Mouse (Mus musculus) kidney, postnatal 4 days (tissue): ENCODE data around the gene Ptprd.
"Not testable (repeated sequence)": the region's sequence is repeated elsewhere in the genome, so short reads cannot be mapped to it uniquely, and the experiment has no call there.

Experiments
- DNase-seq, 2 experiments: peaks; one replicate each; pipeline ENCODE4 v3.0.0; 2021; ENCODE audit warnings: mixed read lengths in 2 of 2

Ptprd gene

DNA sequence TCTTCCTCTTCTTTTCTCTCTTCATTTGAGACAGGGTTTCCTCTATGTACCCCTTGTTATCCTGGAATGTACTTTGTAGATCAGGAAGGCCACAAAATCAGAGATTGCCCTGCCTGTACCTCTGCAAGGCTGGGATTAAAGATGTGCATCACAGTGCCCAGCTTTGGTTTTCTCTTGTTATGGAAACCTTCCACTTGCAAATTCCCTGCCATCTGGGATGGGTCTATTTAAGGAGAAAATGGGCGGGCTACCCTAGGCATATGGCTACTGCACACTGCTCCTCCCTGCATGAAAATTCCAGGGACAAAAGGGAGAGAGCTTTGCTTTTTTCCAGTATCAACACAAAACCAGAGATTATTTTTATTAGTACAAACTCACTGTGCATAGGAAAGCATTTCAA, 2036.7 kb downstream of the Ptprd start:
- no peak for DNase-seq

DNA sequence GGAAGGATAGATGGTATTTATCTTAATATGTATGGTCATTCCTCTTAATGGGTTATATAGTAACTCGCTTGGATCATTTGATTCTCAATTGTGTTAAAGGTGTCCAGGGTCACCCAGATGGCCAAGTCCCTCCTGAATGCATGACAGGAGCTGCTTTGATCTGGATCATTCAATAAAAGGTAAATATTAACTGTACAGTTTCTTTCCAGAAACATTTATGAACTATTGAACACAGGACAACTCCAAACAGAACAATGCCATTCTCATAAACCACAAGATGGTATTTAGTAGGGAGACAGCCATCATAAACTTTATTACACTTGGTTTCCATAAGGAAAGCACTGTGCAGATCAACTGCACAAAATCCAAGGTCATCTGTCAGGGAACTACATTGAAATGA, 2056.0 kb downstream of the Ptprd start:
- no peak for DNase-seq

DNA sequence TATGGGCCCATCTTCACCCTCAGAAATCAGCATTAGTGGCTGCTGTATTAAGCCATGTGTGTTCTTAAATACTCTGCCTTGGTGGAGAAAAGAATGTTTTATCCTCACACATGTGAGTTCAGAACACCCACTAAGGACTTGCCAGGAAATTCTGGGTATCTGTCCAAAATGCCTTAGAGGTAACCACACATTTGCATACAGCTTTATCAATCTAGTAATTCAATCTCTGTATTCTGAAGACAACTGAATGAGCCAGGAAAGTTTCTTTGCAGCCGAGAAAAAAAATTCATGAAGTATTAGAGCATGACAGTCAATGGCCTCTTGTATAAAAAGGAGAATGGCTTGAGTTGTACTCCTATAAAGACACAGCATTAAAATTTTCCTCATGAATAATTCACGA, 2057.6 kb downstream of the Ptprd start:
- DNase-seq = no peak

DNA sequence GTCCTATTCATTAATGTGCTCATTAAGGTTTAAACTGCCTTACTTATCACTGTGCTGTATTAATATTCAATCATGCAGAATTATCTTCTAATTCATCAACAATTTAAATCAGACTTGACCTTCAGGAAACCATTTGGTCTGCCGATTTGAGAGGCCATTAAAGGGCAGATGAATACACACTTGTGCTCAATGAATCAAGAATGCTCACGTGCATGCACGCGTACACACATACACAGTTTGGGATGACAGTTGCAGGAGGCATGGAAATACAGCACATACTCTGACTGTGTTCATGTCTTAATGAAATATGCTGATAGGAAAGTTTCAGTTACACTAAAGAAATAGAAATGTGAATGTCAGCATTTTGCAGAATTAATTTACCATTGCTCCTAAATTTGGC, 2066.8 kb downstream of the Ptprd start:
- DNase-seq = no peak

DNA sequence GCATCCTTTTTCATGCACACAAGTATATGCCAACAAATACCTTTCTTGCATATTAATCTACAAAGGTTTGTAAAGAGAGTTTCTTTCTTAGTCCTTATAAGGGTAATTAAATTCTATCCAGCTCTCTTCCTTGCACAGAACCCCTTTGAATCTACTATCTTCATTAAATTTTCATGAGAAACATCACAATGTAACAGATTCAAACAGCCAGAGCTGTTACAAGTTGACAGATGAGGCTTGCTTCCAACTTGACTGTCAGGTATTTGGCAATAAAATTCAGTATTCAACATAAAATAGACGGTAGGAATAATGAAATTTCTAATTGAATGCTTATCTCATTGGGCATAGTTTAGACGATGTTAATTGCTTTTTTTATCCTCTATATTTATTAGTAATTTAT, 2067.4 kb downstream of the Ptprd start:
- DNase-seq = no peak

DNA sequence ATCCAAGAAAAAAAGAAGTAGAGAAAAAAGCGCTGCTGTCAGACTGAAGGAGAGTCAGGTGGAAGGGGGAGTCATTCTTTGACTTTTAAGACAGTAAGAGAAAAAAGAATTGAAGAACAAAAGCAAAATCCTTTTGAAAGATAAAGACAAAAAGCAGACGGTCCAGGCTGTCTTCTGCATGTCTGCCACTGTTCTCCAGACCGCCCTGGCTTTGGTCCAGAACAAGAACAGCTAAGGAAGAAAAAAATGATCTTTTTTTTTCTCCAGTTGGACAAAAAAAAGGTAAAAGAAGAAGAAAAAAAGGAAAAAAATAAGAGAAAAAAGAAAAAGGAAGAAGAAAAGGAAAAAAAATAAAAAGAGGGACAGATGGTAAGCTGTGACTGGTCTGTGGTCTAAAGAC, 2073.9 kb downstream of the Ptprd start:
- no peak for DNase-seq

DNA sequence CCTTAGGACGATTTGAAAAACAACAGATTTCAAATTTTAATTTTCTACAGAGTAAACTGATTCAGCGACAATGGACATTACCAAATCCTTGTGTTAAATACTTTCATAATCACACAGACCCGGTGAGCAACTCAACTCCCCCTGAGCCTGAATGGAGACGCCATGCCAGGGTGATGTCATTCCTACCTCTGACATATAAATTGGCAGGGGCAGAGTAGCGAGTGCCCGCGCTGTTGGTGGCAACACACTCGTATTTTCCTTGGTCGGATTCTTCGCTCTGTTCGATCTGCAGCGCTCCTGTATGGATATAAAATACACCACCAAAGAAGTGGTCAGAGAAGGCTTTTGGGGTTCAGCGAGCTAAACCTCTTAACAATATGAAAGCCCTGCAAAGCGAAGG, 2075.1 kb downstream of the Ptprd start:
- no peak for DNase-seq

DNA sequence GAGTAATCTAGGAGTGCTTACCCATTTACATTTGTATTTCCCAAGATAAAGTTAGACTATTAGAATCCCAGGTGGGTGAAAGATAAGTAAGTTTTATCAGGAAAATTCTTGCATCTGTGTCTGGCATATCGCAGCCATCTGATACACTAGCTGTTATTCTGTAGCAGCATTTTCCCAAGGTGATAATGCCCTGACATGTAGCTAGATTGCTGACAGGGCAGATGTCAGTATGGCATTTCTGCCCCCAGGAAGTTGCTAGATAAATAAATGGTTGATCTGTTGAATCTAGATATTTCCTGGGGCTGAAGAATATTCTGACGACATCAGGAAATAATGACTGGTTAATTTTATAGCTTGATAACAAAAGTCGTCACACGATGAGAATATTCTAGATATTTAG, 2119.9 kb downstream of the Ptprd start:
- no peak for DNase-seq

DNA sequence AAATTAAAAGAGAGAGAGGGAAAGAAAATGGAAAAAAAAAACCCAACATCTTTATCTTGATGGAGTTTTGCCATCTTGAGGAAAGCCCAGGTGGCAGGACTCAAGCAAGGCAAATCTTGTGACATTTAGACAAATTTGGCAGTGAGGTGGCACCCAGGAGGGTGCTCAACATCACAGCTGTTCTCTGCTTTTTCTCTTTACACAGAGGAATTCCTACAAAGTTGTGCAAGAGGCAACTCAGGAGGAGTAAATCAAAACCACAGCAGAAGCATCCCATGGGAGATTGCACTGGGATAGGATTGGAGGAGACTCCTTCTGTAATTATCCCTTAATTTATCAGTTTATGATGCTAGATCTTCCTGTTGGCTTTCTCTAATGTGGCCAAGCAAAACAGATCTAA, 2121.9 kb downstream of the Ptprd start:
- peak in 1 of 2 experiments; percentile 4 for DNase-seq

DNA sequence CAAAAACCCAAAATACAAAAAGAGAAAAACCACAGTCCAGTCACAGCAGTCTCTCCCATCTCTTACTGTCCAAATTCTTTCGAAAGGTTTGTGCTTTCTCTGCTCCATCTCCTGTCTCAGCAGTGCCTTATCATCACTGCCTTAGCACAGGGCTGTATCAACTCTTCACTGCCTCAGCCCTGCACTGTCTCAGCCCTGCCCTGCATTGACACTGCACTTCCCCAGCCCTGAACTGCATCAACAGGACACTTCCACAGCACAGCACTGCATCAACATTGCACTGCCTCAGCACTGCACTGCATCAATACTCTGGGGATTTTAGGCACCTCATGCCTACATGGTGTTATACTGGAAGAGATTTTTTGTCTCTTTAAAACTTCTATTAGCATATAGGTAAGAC, 2135.7 kb downstream of the Ptprd start:
- DNase-seq = no peak

DNA sequence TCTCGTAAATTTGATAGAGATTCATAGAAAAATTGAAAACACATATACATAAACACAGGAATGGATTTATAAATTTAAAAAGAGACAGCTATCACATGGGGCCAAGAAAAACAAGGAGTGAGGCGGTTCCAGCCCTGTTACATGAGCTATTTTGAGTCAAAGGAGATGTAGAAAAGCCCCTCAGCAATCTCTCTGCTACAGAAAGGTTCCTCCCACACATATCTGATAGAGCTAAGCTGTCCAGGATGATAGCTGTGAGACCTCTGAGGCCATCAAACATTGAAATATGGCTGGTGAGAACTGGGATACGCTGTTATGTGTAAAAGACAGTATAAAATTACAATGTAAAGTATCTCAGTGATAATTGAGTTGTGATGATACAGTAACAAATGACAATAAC, 2138.5 kb downstream of the Ptprd start:
- peak in 1 of 2 experiments; percentile 2 for DNase-seq

DNA sequence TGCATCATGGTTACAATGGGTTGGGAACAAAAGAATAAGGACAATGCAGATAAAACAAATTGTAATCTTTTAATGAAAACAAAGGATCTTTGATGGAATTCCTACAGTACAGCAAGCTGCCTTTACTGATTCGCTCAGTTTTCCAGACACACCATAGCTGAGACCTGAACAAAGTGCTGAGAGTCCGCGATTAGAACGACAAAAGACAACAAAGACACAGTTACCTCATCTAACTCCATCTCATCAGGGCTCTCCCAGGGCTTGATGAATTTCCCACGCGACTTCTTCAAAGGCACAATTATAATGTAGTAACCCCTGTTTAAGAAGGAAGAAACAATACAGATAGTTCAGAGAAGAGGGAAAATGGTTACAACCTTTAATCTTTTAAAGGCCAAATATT, 2140.0 kb downstream of the Ptprd start:
- no peak for DNase-seq

DNA sequence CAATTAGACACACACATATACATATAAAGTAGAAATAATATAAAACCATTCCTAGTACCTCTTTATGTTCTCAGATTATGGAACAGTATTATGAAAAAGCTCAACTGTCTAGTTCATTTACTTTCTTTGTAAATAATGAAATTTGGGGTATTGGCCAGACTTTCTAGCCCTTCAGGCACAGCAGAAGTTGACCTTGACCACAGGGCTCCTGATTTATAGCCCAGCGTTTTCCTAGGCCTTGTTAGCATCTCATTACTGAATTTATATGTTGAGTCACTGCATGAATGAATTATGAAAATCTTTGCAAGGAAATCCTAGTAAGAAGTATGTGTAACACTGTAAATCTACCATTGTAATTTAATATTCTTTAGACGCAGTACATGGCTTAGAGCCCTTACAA, 2154.9 kb downstream of the Ptprd start:
- DNase-seq = peak in 1 of 2 experiments; percentile 9

DNA sequence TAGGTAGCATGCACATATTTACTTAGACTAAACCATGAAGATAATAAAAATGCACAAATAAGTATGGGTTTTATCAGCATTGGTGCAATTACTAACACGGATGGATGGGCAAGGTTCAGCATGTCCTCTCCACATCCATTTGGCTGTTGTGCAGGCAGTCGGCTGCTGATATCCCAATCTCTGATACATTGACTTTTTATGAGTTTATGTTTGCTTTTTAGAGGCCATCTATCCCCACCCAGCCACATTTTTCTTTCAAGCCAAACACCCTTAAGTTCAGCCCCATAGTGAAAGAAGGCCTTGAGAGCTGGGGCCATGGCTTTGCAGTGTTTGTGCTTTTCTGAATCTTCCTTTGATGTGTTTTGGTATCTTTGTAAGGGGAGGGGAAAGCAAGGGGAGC, 2166.1 kb downstream of the Ptprd start:
- no peak for DNase-seq

DNA sequence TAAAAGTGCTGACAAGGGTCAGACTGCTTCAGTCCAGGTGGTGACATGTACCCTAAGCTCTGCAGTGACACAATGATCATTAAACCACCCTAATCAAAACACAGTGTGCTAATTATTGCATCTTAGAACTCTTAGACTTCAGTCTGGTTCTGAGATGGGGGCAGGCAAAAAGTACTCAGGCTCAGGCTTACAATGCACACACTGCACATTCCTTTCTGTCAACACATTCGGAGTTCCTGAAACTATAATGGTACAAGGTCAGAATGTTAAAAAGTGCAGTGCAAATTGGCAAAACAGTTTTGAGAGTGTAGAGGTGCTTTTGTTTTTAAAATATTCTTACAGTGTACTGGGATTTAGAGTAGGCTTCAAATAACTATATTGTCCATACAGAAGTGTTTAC, 2167.0 kb downstream of the Ptprd start:
- no peak for DNase-seq

DNA sequence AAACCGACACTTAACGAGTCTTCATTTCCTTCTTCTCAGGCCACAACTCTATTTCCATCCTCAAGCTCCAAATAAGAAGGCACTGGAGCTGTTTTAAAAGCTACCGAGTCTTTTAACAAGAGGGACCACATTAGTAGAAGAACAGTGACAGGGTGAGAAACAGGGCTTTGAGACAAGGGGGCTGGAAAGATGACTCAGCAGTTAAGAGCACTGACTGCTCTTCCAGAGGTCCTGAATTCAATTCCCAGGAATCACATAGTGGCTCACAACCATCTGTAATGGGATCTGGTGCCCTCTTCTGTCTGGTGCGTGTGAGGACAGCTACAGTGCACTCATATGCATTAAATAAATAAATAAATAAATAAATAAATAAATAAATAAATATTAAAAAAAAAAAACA, 2174.6 kb downstream of the Ptprd start:
- DNase-seq = not testable (repeated sequence)

DNA sequence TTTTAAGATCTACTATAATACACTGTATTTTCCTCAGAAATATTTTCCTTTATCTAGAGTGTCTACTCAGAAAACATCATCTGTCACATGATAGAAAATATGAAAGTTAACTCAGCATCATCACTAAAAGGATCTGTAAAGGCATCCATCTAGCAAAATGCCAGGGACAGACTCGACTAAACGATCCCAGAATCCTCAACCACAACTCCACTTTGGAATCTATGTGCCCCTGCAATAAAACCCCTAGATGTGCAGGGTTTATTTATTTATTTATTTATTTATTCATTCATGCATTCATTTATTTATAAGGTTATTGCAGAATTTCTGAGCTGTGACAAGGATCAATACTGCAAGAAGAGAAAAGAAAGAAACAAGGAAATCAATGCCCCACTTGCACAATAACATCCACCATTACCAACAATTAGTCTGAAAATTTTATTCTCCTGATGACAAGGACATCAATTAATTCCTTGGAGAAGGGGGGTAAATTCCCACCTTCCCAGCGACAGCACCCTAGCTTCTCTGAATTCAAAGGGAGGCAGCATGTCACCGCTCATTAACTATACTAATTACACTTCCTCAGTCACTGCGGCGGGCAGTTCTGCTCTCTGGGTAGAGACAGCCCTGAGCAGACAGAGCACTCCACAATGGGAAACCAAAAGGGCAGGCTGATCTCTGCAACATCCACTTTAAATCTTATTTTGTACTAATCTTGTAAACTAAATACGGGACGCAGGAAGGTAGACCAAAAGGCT, 2186.0 kb downstream of the Ptprd start:
- peak; percentile 10 to 22 for DNase-seq

DNA sequence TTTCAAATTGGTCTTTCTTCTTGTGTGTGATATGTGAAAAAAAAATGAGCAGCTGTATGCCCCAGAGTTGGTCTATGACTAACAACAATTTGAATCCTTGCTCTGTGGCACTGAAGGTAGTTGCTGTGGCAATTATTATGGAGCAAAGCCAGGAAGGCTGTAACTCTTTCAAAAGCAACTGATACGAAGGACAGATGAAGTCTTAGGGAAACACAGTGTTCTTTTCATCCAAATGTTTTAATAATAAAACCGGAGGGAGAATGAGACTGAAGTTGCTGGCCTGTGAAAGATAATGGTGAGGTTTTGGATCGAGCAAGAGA, 2187.3 kb downstream of the Ptprd start:
- DNase-seq = no peak

DNA sequence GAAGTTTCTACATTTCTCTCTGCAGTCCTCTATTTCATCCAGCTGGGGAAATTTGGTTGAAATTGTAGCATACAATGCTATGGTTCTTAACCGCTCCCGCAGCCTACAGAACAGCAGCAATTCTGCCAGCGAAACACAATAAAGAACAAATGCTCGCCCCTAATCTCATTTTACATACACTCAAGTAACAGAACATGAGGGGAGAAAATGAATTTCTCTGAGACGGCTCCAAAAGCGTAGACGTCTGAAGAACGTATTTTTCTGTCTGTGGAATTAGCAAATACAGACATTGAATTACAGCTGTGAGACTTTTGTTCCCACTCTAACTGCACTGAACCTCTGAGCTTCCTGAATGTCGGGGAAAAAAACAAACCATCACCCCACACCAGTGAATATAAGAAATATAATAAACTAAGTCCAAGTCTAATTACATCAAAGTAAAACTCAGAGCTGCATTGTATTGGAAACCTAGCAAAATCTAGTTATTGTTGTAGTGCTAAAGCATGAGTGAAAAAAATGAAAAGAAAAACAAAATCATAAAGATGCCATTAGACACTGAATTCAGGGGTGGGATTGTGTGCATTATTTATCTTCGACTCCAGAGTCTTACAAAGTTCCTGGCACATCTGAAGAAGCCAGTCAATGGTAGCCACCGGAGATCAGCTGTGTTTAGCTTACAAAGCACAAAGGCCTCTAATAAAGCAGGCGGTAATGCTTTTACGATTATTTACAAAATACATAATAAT, 2187.8 kb downstream of the Ptprd start:
- DNase-seq = no peak

DNA sequence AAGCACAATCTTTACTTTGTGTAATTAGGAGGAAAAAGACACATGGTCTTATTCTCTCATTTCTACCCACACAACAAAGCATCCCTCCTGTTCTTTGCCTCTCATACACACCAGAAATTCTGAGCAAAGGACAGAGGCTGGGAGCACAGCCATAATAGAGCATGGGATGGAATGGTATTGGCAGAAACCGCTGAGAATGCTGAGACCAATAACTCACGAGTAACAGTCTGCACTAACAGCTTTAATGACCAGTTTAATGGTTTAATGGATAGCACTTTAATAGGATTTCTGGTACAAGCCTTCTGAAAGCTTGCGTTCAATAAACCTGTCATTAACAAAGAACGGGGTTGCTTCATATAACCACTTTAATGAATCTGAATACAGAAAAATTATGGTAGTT, 2190.1 kb downstream of the Ptprd start:
- DNase-seq = no peak

DNA sequence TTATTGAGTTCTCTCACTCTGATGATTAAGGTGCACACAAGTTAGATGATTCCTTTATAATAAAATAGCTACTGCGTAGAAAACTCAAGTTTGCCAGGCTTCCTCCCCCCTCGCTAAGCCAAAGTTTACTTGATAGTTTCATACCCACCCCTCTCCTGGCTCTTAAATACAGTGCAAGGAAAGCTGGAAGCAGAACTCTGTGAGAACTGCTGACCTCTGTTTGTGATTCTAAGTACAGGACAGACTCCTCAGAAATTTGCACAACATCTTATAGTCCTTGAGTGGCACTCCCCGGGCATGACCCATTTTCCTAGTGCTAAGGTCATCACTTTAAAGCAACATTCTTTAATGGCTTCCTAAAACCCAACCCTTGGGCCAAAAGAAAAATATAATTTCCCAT, 2196.7 kb downstream of the Ptprd start:
- no peak for DNase-seq

DNA sequence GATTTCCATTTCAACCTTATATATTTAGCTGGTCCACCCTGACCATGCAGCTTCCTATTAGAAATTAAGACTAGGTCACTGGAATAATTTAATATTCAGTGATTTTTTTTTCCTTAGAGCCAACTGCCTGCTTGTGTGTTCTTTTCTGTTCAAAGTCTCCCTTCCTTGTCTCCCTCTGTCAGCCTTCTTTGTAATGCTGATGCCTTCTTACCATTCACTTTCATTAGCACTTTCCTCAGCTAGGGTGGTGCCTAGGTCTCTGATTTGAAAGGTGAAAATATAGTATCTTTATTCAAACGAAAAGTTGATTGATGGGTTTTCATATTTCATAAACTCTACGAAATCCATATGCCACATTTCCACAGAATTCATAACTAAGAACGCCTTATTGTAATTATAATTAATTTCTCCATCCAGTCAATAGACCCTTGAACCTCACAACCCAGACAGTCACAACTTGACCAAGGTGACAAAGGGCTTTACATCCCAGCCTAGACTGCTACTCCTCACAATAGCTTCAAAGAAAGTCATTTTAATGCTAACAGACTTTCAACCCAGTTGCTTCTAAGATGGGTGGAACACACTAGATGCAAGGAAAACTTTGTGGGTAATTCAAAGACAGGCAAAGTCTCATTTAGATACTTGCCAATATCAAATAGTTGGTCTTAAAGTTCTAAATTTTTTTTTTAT, 2197.5 kb downstream of the Ptprd start:
- DNase-seq = no peak

DNA sequence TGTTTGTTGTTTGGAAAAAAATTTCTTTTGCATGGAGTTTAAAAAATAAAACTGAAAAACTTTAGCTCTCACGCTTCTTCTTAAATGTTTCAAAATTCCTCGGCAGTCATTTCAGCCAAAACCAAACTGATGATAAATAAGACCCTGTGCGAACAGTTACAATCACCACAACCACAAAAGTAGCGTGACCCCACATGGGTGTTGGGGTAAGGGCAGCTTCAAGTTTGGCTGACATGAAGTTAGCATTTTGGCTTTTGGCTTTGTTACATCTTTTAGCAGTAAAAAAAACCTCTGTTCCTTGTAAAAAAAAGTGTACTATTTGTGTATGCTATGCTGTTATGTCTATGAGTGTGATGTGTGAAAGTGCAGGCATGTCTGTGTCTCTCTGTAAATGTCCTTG, 2203.2 kb downstream of the Ptprd start:
- DNase-seq = no peak

DNA sequence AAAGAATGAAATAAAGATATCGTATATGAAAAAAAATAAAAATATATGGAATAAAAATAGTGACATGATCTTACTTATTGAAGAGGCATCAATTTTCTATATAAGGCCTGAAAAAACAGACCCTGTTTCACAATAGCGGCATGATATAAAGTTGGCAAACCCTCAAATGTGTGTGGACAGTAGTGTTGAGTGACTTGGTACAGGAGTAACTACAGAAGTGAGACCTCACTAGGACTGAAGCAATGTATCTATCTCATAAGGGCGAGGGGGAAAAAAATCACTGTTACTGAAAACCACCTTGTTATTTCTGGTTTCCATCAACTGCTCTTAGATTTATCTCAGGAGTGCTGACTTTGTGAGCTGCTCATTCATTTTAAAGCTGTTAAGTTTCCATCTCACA, 2204.5 kb downstream of the Ptprd start:
- no peak for DNase-seq
